Mouse (Mus musculus): Measurements from ENCODE around the gene Fgr. TPM values are rescaled to one million over a fixed set of nuclear protein-coding genes. Genes with fewer than 3 reads are reported as not detected.

The Fgr gene
- polyA plus RNA-seq, 1 experiment, result 0.38 TPM

- H3K27me3 ChIP-seq (ENCODE audit: control insufficient read depth, insufficient read depth, low read length), result no peaks in the 10 kb centered on the region
- peak overlapping the region; percentile 6; the same call in 1 of the 2 replicates for H3K27ac ChIP-seq (ENCODE audit: insufficient read depth, low read length)
- no peak for TF ChIP-seq CTCF (IDR thresholded peaks at IDR 0.05; ENCODE audit: borderline replicate concordance, insufficient read depth, low read depth, low read length)
- TF ChIP-seq POLR2A (IDR thresholded peaks at IDR 0.05; ENCODE audit: borderline replicate concordance, insufficient read depth, low read length), result no peak
- H3K4me3 ChIP-seq (replicated peaks; ENCODE audit: insufficient read depth, low read depth, low read length), result no peak overlapping the region
- WGBS, result 59% methylated on average over 14 of the region's 14 CpGs
- DNase-seq, result no peak
- H3K4me1 ChIP-seq (ENCODE audit: control insufficient read depth, insufficient read depth, low read length), result peaks cover 78% of the 10 kb centered on the region
Observed at GRCm38 (mm10) chr4:133051550-133051865, 77.6 kb downstream of the Fgr start.

Other genes with a start within 250 kb of the Fgr start
- gene Xkr8, start 241.5 kb upstream of the Fgr start, polyA plus RNA-seq (2012; rRNA removed), result 7.4 and 7.6 TPM in 2 replicates
- 1.6 and 1.9 TPM in 2 replicates for gene Smpdl3b, start 216.8 kb upstream of the Fgr start, polyA plus RNA-seq (2012; rRNA removed)
- gene Rpa2, start 205.8 kb upstream of the Fgr start, polyA plus RNA-seq (2012; rRNA removed), result 20.0 and 21.3 TPM in 2 replicates
- 0.41 and 0.44 TPM in 2 replicates for gene Themis2, start 177.7 kb upstream of the Fgr start, polyA plus RNA-seq (2012; rRNA removed)
- 67.6 and 69.2 TPM in 2 replicates for gene Ppp1r8, start 130.9 kb upstream of the Fgr start, polyA plus RNA-seq (2012; rRNA removed)
- 88.6 and 89.0 TPM in 2 replicates for gene Stx12, start 89.6 kb upstream of the Fgr start, polyA plus RNA-seq (2012; rRNA removed)
- 30.0 and 30.5 TPM in 2 replicates for gene Fam76a, start 51.5 kb upstream of the Fgr start, polyA plus RNA-seq (2012; rRNA removed)
- gene Ahdc1, start 37.2 kb downstream of the Fgr start, polyA plus RNA-seq (2012; rRNA removed), result 30.8 and 34.3 TPM in 2 replicates
- gene Wasf2, start 156.4 kb downstream of the Fgr start, polyA plus RNA-seq (2012; rRNA removed), result 15.0 and 16.3 TPM in 2 replicates
- gene Cd164l2, start 238.0 kb downstream of the Fgr start, polyA plus RNA-seq (2012; rRNA removed), result 7.4 and 10.9 TPM in 2 replicates
- 10.1 and 10.9 TPM in 2 replicates for gene Gpr3, start 238.4 kb downstream of the Fgr start, polyA plus RNA-seq (2012; rRNA removed)